Comparison of ENCODE assay signal across 9 mouse cellular contexts in genomic region chr6:135332737-135333281, GRCm38 (mm10). TPM values are rescaled to one million over a fixed set of nuclear protein-coding genes. Genes with fewer than 3 reads are reported as not detected.
DNase-seq lines count a peak whose midpoint lies in the region; ATAC-seq lines count a peak whose summit lies in the region.
"Had no signal": no experiment of that assay in that cellular context is flagged by ENCODE, and none has a peak within 500 bp of the region (broad histone marks: within the 10 kb centered on the region; RNA-seq: fewer than 3 reads in every experiment).

No protein-coding gene starts in this region.

- no peaks in the 10 kb centered on the region for H3K36me3 ChIP-seq in forebrain, embryonic 13.5 days (ENCODE audit: poor library complexity, severe bottlenecking)
- H3K36me3 ChIP-seq in intestine, embryonic 16.5 days (ENCODE audit: control insufficient read depth, insufficient read depth, low read length) = no peaks in the 10 kb centered on the region

- peak overlapping the region; percentile 25 for H3K4me2 ChIP-seq in forebrain, embryonic 13.5 days
- peak overlapping the region; percentile 15; the same call in 1 of the 2 replicates for H3K4me2 ChIP-seq in intestine, embryonic 16.5 days (ENCODE audit: low read depth, low read length)

- no peak overlapping the region for H3K9ac ChIP-seq in forebrain, embryonic 13.5 days
- H3K9ac ChIP-seq in intestine, embryonic 16.5 days (ENCODE audit: low read depth, low read length) = no peak overlapping the region

- H3K9me3 ChIP-seq in forebrain, embryonic 13.5 days (replicated peaks) = no peaks in the 10 kb centered on the region
- no peaks in the 10 kb centered on the region for H3K9me3 ChIP-seq in intestine, embryonic 16.5 days (ENCODE audit: control insufficient read depth, low read length)

- H3K4me1 ChIP-seq in forebrain, embryonic 13.5 days = peaks cover 14% of the 10 kb centered on the region
- H3K4me1 ChIP-seq in intestine, embryonic 16.5 days (ENCODE audit: control insufficient read depth, insufficient read depth, low read length) = peaks cover 17% of the 10 kb centered on the region; the same call in 1 of the 2 replicates

- ATAC-seq in frontal cortex, adult (ENCODE audit: low TSS enrichment) = peak; percentile 72
- ATAC-seq in forebrain, embryonic 13.5 days = peak; percentile 74
- peak; percentile 88 for ATAC-seq in intestine, embryonic 16.5 days
- no peak for ATAC-seq in erythroblast, adult 5-6 weeks (replicated peaks; ENCODE audit: low FRiP score, poor library complexity, severe bottlenecking)

- no peak overlapping the region for H3K4me3 ChIP-seq in forebrain, embryonic 13.5 days
- no peak overlapping the region for H3K4me3 ChIP-seq in intestine, embryonic 16.5 days (ENCODE audit: low read length)
- H3K4me3 ChIP-seq: erythroblast, embryonic 14.5 days had no signal

- WGBS in forebrain, embryonic 13.5 days = 20% methylated on average over 10 of the region's 10 CpGs
- 25% methylated on average over 10 of the region's 10 CpGs for WGBS in intestine, embryonic 16.5 days

- DNase-seq in frontal cortex, postnatal 10 days (ENCODE audit: low spot score in 2 of 2) = no peak
- peak; percentile 38 for DNase-seq in lung, postnatal 36 days
- DNase-seq in right cerebral cortex, postnatal 36 days (ENCODE audit: low spot score in 2 of 2) = no peak
- no peak for DNase-seq in testis, postnatal 14 days (ENCODE audit: low spot score)

- H3K27ac ChIP-seq in forebrain, embryonic 13.5 days = no peak overlapping the region
- H3K27ac ChIP-seq in intestine, embryonic 16.5 days (ENCODE audit: low read length) = no peak overlapping the region

- no peaks in the 10 kb centered on the region for H3K27me3 ChIP-seq in forebrain, embryonic 13.5 days
- H3K27me3 ChIP-seq in intestine, embryonic 16.5 days (replicated peaks; ENCODE audit: control insufficient read depth, insufficient read depth, low read length) = no peaks in the 10 kb centered on the region

RNA-seq across cellular contexts. Expression of gene Pbp2, which starts 22.6 kb away (rescaled TPM):
- not detected in 2 replicates for polyA plus RNA-seq in forebrain, embryonic 13.5 days (2015; fragmentation: Nextera tagmentation; extraction: Ambion mirVana)
- polyA plus RNA-seq in intestine, embryonic 16.5 days (2015; fragmentation: Nextera tagmentation; extraction: Ambion mirVana) = 0.10 and 0.11 TPM in 2 replicates
- not detected in 2 replicates for total RNA-seq in erythroblast, adult 5-6 weeks (2015; ENCODE audit: low replicate concordance)
- total RNA-seq in erythroblast, adult 5-6 weeks (2017; ENCODE audit: low replicate concordance) = not detected in 2 replicates
- polyA plus RNA-seq: erythroblast, embryonic 14.5 days had no signal

RNA-seq across cellular contexts. Expression of gene Emp1, which starts 29.5 kb away (rescaled TPM):
- 3.9 and 5.0 TPM in 2 replicates for polyA plus RNA-seq in forebrain, embryonic 13.5 days (2015; fragmentation: Nextera tagmentation; extraction: Ambion mirVana)
- polyA plus RNA-seq in intestine, embryonic 16.5 days (2015; fragmentation: Nextera tagmentation; extraction: Ambion mirVana) = 46.2 and 59.7 TPM in 2 replicates
- 0.42 and 2.3 TPM in 2 replicates for total RNA-seq in erythroblast, adult 5-6 weeks (2015; ENCODE audit: low replicate concordance)
- 2.1 TPM in 1 of 2 replicates, not detected in the other for total RNA-seq in erythroblast, adult 5-6 weeks (2017; ENCODE audit: low replicate concordance)
- polyA plus RNA-seq: erythroblast, embryonic 14.5 days had no signal
